Mouse (Mus musculus) kidney, postnatal 0 days (tissue): ENCODE data around the gene Sh3bp1. TPM values are rescaled to one million over a fixed set of nuclear protein-coding genes. Genes with fewer than 3 reads are reported as not detected.
A peak's percentile ranks its signal among the peaks of the same experiment; 100 is the strongest.

Source experiments
- ATAC-seq: fragments of 200-750 bp; cut with Nextera tagmentation; replicated peaks from 2 replicates; pipeline ENCODE4 v1.8.0; 2017; ENCODE audit warnings: low read depth, moderate number of reproducible peaks, moderate TSS enrichment, moderate library complexity; ENCODE audit not compliant: low FRiP score
- DNase-seq: peaks from one replicate; pipeline ENCODE4 v3.0.0-alpha.2; 2016; ENCODE audit warnings: low spot score
- H3K27ac ChIP-seq: fragments of 300-500 bp; sonication (generic); 2 replicates; pipeline ENCODE4 v1.5.1; 2014; ENCODE audit warnings: mild to moderate bottlenecking
- H3K27me3 ChIP-seq: fragments of 300-500 bp; sonication (generic); 2 replicates; pipeline ENCODE4 v1.6.1; 2014; ENCODE audit warnings: low read length, mixed read lengths; ENCODE audit not compliant: insufficient read depth
- H3K36me3 ChIP-seq: fragments of 300-500 bp; sonication (generic); 2 replicates; pipeline ENCODE4 v1.6.1; 2014; ENCODE audit warnings: low read length, mixed read lengths; ENCODE audit not compliant: insufficient read depth
- H3K4me1 ChIP-seq: fragments of 300-500 bp; sonication (generic); replicated peaks from 2 replicates; pipeline ENCODE4 v1.6.1; 2014; ENCODE audit warnings: antibody characterized with exemption, low read length, mixed read lengths; ENCODE audit not compliant: insufficient read depth
- H3K4me2 ChIP-seq: fragments of 300-500 bp; sonication (generic); 2 replicates; pipeline ENCODE4 v1.6.1; 2014; ENCODE audit warnings: mild to moderate bottlenecking, low read length, moderate library complexity, mixed read lengths
- H3K4me3 ChIP-seq: fragments of 300-500 bp; sonication (generic); replicated peaks from 2 replicates; pipeline ENCODE4 v1.5.1; 2014; ENCODE audit warnings: low read depth, low read length
- H3K9ac ChIP-seq: fragments of 300-500 bp; sonication (generic); 2 replicates; pipeline ENCODE4 v1.6.1; 2014; ENCODE audit warnings: low read depth, low read length
- H3K9me3 ChIP-seq: fragments of 300-500 bp; sonication (generic); replicated peaks from 2 replicates; pipeline ENCODE4 v1.6.1; 2016; ENCODE audit warnings: low read length, inconsistent platforms, mixed read lengths
- CTCF ChIP-seq: IDR thresholded peaks from 2 replicates; pipeline ENCODE4 v1.5.1; 2016; ENCODE audit warnings: antibody characterized with exemption, low read depth, mild to moderate bottlenecking, moderate library complexity
- WGBS: fragments of 180-500 bp; shearing (Covaris S2); extraction: QIAGEN DNeasy Blood & Tissue Kit; methylation state at CpG from one replicate; pipeline ENCODE4 v1.1.7; 2014; 5-methylcytosine and 5-hydroxymethylcytosine counted together
- polyA plus RNA-seq: library from polyadenylated mRNA; unstranded; fragments of >200 nt; fragmentation: Nextera tagmentation; extraction: Ambion mirVana; gene quantifications from 2 replicates; pipeline ENCODE4 v1.2.1, GENCODE M21; 2015

Sh3bp1 gene
- polyA plus RNA-seq = 19.6 and 24.6 TPM in 2 replicates

DNA sequence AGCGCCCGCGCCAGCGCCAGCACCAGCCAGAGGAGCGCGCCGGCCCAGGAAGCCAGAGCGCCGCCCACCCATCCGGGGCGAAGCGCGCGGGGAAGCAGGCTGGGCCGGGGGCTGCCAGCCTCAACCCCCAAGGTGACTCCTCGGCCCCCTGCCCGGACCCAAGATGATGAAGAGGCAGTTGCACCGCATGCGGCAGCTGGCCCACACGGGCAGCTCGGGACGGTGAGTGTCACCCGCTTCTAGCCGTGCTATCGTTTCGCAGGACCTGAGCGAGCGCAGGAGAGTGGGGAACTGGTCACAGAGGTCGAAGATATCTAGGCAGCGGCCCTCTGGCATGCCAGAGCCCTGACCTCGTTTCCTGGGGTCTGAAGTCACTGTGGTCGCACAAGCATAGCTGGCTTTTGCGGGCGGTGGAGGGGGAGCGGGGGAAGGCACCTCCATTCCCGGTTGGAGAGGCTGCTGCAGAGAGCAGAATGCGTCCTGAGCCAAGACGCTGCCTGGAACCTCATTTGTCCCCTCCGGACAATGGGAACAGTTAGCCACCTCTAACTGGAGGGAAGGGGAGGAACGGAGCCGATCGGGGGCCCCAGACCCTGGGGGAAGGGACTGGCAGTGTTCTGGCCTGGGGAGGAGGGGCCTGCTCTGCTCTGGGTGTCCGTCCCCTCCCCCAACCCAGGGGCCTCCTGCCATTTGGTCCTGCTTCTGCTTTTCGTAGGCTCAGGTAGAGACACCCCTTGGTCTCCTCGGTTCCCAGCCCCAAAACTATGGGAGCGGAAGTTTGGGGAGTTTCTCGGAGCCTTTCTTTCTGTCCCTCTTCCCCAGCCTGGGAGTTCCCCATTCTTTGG is at the start of gene Sh3bp1:
Gene Sh3bp1 (plus strand): TSS at position 29 of the 845 bp plus-strand sequence.
- H3K27ac ChIP-seq = peak within 1 kb of the TSS; percentile 75
- H3K4me1 ChIP-seq = peaks cover 28% of the 10 kb centered on the region; the same call in 1 of the 2 replicates
- TF ChIP-seq CTCF = no peak
- peaks cover 10% of the 10 kb centered on the region; the same call in 1 of the 2 replicates for H3K36me3 ChIP-seq
- 1% methylated on average over 46 of the region's 47 CpGs for WGBS
- H3K4me2 ChIP-seq = peak within 1 kb of the TSS; percentile 83
- peak within 1 kb of the TSS; percentile 72 for H3K9ac ChIP-seq
- DNase-seq (peak; percentile 86), ATAC-seq (no peak)
- H3K9me3 ChIP-seq = no peaks in the 10 kb centered on the region
- peak within 1 kb of the TSS; percentile 77 for H3K4me3 ChIP-seq
- H3K27me3 ChIP-seq = no peaks in the 10 kb centered on the region

DNA sequence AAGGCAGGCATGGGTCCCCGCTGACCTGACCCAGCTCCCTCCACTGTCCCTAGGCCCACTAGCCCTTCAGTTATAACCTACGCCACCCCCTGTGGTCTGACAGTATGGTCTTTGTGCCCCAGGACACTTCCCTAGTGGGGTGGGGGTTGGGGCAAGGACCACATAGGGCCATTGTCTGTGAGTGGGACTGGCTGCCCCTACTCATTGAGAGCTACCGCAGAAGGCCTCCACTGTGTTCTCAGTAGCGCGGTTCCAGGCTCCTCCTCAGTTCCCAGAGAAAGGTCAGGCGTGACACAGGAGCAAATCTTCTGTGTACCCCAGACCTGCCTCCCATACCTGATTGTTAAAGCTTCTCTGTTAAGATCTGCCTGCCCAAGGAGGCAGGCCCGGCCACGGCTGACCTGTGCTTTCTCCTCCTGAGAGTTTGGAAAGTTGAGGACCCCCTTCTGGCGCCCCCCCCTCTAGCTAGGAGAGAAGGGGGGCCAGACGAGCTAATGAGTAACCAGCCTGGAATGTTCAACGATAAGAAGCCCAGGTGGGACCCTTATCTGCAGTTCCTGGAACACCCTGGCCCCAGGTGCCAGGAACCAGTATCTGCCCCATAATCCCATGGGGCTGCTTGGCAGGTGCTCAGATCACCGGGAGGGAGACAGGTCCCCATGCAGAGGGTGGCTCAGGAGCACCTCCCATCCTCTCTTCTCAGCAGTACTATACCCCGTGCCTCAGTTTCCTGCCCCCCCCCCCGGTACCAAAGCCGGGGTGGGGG is 49.3 kb upstream of the Sh3bp1 start:
- DNase-seq = no peak
- Histone ChIP-seq H3K4me2 (no peak overlapping the region), H3K9ac (no peak overlapping the region), H3K27ac (peak overlapping the region; percentile 8; the same call in 1 of the 2 replicates), H3K27me3 (no peaks in the 10 kb centered on the region), H3K4me1 (peaks cover 15% of the 10 kb centered on the region), H3K36me3 (peaks cover 14% of the 10 kb centered on the region; the same call in 1 of the 2 replicates), H3K9me3 (no peaks in the 10 kb centered on the region), H3K4me3 (no peak overlapping the region)
- peak; percentile 20 for ATAC-seq
- TF ChIP-seq CTCF = no peak
- 57% methylated on average over 15 of the region's 15 CpGs for WGBS

DNA sequence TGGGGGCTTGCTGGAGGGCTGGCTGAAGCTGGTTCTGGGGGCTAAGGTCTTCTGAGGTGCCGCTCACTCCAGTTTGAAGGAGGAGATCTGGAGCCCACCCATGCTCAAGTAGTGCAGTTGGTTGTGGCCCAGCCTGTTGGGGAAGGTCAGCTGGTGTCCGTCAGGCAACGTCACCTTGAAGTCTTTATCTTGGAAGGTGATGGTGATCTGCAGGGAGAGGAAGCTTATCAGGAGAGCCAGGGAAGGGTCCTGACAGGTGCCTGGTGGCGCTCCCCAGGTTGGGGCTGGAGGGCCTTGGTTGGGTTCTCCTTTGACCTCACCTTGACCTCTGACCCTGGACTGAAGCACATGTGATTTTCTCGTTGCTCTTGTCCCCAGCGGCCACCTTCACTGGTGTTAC is 48.6 kb upstream of the Sh3bp1 start:
- H3K9me3 ChIP-seq = no peaks in the 10 kb centered on the region
- TF ChIP-seq CTCF = no peak

DNA sequence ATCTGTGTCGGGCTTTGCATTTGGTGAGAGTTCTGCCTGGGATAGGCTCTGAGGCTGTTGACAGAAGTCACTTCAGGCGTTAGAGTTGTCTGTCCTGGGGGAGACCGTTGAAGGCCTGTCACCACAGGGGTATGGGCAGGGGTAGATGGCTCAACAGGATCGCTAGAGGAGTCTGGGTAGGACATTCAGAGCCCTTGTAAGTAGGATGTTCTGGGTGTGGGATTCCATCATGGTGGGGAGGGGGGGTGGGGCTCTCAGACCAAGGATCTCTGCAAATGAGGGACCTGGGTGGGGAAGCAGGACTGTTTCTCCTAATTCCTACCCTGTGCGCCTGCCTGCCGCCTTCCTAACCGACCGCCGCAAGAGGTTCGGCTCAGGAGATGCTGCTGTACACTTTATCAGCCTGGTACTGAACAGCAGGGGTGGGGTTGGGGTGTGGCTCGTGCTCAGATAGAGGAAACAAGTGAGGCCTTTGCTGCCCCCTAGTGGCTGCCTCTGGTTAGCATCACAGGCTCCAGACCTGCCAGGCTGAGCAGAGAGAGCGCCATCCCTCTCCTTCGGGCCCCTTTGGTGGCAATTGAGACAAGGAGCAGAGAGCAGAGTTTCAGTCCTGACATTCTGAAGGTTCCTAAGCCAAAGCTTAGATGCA is 47.9 kb upstream of the Sh3bp1 start:
- H3K36me3 ChIP-seq = peaks cover 14% of the 10 kb centered on the region; the same call in 1 of the 2 replicates

More for the DNA sequence above, 48.6 kb upstream of the Sh3bp1 start:
- peaks cover 14% of the 10 kb centered on the region; the same call in 1 of the 2 replicates for H3K36me3 ChIP-seq
- H3K4me1 ChIP-seq = peaks cover 8% of the 10 kb centered on the region
- H3K27me3 ChIP-seq = no peaks in the 10 kb centered on the region
- ATAC-seq = no peak
- no peak for DNase-seq
- WGBS = 62% methylated on average over 6 of the region's 6 CpGs
- no peak overlapping the region for H3K4me2 ChIP-seq
- no peak overlapping the region for H3K9ac ChIP-seq
- no peak overlapping the region for H3K4me3 ChIP-seq
- no peak overlapping the region for H3K27ac ChIP-seq

DNA sequence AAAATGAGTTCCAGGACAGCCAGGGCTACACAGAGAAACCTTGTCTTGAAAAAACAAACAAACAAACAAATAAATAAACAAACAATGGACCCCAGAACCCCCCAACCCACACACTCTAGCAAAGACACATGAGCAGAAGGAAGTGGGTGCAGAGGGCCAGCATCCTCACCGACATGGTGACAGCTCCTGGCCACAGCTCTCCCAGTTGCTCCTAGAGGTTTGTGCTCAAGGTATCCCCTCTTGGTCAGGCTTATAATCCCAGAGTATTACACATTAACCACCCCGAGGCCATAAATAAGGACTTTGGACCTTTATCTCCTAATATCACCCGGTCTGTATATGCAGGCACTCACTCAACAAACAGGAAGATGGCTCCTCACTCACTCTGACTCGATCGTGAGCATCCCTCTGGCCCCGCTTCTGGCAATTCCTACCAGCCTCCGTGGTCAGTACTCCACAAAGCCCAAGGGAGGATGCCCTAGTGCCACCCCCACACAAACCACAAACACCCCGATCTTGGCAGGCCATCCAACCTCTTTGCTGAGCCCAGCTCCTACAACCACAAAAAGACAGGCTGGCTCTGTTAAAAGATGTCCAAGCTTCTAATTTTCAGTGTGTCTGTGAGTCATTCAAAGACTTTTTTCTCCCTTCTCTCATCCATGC is 44.1 kb upstream of the Sh3bp1 start, which contains the start of gene Lgals2:
Gene Lgals2 (minus strand): TSS at position 227 of the 663 bp plus-strand sequence.
- no peak within 1 kb of the TSS for H3K4me2 ChIP-seq
- H3K9me3 ChIP-seq = no peaks in the 10 kb centered on the region
- DNase-seq (no peak), ATAC-seq (no peak)
- no peaks in the 10 kb centered on the region for H3K27me3 ChIP-seq
- no peaks in the 10 kb centered on the region for H3K36me3 ChIP-seq
- 62% methylated on average over 8 of the region's 8 CpGs for WGBS
- no peak within 1 kb of the TSS for H3K4me3 ChIP-seq
- no peak for TF ChIP-seq CTCF
- H3K9ac ChIP-seq = no peak within 1 kb of the TSS
- no peak within 1 kb of the TSS for H3K27ac ChIP-seq
- 0 out of 2 replicates have a peak, but pooled peaks cover 3% of the 10 kb centered on the region for H3K4me1 ChIP-seq

More for the DNA sequence above, 47.9 kb upstream of the Sh3bp1 start:
- H3K9ac ChIP-seq = no peak overlapping the region
- no peak overlapping the region for H3K27ac ChIP-seq
- H3K4me2 ChIP-seq = no peak overlapping the region
- no peaks in the 10 kb centered on the region for H3K27me3 ChIP-seq
- 13% methylated on average over 13 of the region's 13 CpGs for WGBS
- TF ChIP-seq CTCF = peak; percentile 94
- H3K4me3 ChIP-seq = no peak overlapping the region
- DNase-seq = peak; percentile 93
- H3K9me3 ChIP-seq = no peaks in the 10 kb centered on the region
- ATAC-seq = peak; percentile 40
- H3K4me1 ChIP-seq = 0 out of 2 replicates have a peak, but pooled peaks cover 3% of the 10 kb centered on the region
